Mouse (Mus musculus) cerebellum, adult 2 months (tissue): Measurements from ENCODE around the gene Spock1.

ENCODE experiments used
- CTCF ChIP-seq: fragments of 200-500 bp; IDR thresholded peaks from 2 replicates; pipeline ENCODE4 v1.5.1; 2011; ENCODE audit warnings: low read depth, mild to moderate bottlenecking, control low read depth, low read length, moderate library complexity, borderline replicate concordance; ENCODE audit not compliant: insufficient read depth
- POLR2A ChIP-seq: fragments of 200-500 bp; IDR thresholded peaks from 2 replicates; pipeline ENCODE4 v1.6.1; 2011; ENCODE audit warnings: low read length, control low read depth, borderline replicate concordance; ENCODE audit not compliant: insufficient read depth

- TF ChIP-seq POLR2A (no peak), CTCF (no peak)
Observed at GRCm38 (mm10) chr13:57679591-57679990, 228.5 kb downstream of the Spock1 start.
